Mouse (Mus musculus): ENCODE data around the gene Pick1. TPM values are rescaled to one million over a fixed set of nuclear protein-coding genes. Genes with fewer than 3 reads are reported as not detected.

Gene Pick1
- polyA plus RNA-seq, 2 experiments from 2014 or later, result 6.0 to 10.5 TPM

- ATAC-seq, result peak; percentile 72
Observed at GRCm38 (mm10) chr15:79271124-79271746, 42.3 kb downstream of the Pick1 start.

DNA sequence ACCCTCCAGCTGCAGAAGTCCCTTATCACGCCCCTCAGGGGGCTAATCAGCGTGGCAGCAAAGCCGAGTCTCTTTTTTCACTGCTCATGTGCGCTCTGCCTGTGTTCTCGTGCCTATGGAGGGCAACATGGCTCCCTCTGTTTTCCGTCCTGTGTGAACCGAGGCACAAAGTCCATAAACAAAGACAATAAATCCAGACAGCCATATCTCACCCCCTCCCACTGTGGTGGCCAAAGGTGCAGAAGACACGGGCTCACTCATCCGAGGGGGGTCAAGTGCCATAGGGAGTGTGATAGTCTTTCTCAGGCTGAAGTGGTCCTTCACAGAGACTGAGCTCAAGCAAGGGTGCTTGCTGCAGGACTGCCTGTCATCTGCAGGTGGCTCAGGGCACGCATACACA is 44.0 kb downstream of the Pick1 start:
- ATAC-seq, result no peak

- ATAC-seq, result no peak
Observed at GRCm38 (mm10) chr15:79277728-79278127, 48.8 kb downstream of the Pick1 start.

DNA sequence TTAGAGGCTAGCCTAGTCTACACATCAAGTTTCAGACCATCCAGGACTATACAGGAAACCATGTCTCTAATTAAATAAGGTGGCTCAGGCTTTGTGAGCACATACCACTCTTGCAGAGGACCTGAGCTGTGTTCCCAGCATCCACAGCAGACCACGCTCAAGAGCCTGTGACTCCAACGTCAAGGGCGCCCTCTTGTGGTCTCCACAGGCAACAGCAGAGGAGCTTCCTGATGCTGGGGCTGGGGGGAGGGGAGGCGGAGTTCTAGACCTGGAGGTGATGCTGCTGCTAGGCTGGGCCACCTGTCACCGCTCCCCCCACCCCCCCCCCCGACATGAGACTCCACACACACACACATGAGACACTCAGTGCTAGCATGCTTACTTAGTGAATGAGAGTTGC is 51.2 kb downstream of the Pick1 start:
- no peak for ATAC-seq

GRCm38 (mm10) chr15:79280850-79281249 is 51.9 kb downstream of the Pick1 start:
- ATAC-seq, result no peak

DNA sequence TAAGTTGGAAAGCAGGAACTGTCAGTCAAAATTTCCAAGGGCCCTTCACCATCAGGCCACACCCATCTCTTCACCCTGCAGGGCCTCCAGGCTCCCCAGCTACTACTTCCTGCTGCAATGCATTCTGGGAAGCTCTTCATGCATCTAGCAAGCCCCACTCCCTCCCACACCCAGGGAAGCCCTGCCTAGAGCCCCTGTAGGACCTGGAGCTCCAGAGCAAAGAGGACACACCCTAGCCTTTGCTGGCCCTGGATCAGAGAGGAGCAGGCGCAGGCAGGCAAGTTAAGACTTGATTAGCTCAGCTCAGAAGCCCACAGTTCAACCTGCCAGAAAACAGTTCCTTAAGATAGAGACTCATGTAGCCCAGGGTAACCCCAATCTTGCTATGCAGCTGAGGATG is 52.4 kb downstream of the Pick1 start:
- ATAC-seq, result peak; percentile 90

DNA sequence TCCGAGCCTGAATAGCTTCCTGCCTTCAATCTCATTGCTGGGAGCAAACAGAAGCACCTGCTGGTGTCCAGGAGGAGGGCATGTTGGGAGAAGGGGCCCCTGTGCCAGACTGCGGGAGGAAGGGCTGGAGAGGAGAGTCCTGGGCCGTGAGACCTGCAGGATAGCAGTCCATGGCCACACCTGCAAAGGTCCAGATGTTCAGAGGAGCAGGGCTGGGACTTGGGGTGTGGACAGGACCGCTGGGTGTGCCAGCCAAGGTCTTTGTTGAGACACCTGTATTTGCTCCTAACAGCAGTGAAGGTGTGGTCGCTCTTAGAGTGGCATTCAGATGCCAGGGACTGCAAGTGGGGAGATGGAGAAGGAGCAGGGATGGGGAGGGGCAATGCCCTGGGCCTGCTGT is 53.5 kb downstream of the Pick1 start:
- no peak for ATAC-seq

DNA sequence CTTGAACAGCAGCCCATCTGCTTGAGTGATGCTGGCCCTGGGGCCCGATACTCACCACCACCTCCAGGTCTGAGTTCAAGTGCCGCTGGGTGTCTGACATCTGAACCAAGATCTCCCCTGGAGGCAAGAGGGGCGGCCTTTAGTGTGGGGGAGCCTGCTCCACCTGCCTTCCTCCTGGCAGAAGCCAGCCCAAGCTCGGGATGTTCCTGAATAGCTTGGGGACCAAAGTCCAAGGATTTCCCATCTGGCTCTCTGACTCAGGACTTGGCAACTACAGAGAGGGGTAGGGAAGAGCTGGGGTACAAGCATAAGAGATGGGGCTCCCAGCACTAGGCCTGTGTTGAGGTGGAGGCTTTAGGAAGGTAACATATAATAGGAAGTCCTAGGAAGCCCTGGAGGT is 54.4 kb downstream of the Pick1 start:
- ATAC-seq, result no peak

GRCm38 (mm10) chr15:79285399-79285798 is 56.4 kb downstream of the Pick1 start, which contains the start of gene Baiap2l2:
Gene Baiap2l2 (minus strand): TSS chr15:79285537.
- ATAC-seq, result no peak

DNA sequence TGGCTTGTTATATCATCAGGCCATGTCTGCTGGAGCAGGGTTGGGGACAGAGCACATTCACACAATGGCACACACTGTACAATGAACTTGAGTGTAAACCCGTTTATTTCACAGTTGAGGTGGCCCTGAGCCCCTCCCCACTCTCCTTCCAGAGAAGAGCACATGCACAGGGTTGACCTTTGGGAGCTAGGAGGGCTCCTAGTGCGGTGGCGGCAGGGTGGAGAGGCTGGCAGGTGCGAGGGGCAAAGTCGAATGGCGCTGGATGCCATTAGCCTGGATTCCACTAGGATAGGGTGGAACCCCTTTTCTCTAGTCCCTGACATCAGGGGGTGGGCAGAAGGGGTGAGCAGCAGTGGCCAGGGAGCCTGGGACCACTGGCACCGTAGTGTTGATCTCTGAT is 57.2 kb downstream of the Pick1 start:
- ATAC-seq, result no peak

- no peak for ATAC-seq
Observed at GRCm38 (mm10) chr15:79287091-79287490, 58.1 kb downstream of the Pick1 start.

DNA sequence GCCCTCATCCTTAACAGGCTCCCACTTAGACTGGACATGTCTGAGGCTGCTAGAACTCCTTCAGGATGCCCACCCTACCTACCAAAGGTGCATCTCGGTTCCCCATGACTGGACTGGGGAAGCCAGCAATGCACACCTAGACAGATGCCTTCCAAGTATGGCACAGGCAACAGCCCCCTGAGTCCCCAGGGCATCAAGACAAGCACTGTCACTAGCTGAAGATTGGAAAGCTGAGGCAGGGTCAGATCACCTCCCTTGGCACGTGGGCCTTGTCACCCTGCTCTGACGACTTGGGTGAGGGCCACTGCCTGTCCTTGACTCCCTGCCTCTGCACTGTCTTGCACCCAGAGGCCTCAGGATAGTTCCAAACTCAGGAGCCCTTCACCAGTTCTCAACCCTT is 59.4 kb downstream of the Pick1 start:
- ATAC-seq, result no peak

GRCm38 (mm10) chr15:79289441-79289840 is 60.5 kb downstream of the Pick1 start:
- no peak for ATAC-seq

DNA sequence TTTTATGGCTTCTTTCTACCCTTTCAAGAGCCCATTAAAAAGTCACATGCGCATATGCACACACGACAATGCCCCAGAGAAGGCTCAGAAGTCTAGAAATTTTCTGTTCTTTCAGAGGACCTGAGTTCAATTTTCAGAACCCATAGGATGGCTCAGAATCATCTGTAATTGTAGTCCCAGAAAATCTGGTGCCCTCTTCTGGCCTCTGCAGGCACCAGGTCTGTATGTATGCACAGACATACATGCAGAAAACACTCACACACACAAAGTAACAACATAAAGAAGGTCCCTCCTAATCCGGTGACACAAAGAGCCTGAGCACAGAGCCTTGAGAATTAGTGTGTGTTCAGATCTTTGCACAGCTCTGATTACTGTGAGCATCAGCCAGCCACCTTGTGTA is 61.4 kb downstream of the Pick1 start:
- ATAC-seq, result no peak

- no peak for ATAC-seq
Observed at GRCm38 (mm10) chr15:79292779-79293178, 63.8 kb downstream of the Pick1 start.

DNA sequence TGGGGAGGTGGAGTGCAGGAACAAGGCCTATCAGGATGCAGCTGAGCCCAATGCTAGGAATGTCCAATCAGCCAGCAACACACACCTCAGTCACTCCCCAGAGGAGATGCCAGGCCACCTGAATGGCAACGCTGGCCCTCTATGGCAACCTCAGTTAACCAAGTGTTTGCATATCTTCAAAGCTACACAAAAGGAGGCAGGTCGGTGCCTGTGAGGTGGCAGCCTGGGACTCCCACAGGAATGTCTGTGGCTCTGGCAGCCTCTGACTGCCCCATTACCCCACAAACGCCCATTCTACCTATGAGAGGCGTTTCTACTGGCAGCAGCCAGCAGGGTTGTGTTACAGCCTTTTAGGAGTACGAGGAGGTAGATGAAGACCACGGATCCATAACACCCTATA is 69.6 kb downstream of the Pick1 start:
- no peak for ATAC-seq

Other genes starting within 250 kb of the Pick1 start
- 10 to 100 TPM; 20.7 to 33.3 TPM for gene H1f0, start 200.7 kb upstream of the Pick1 start, polyA plus RNA-seq (2017; shearing (Covaris generic))
- not detected for gene Galr3, start 187.3 kb upstream of the Pick1 start, polyA plus RNA-seq (2017; shearing (Covaris generic))
- 1 to 10 TPM; 3.5 to 9.6 TPM for gene Ankrd54, start 166.3 kb upstream of the Pick1 start, polyA plus RNA-seq (2017; shearing (Covaris generic))
- gene Eif3l, start 154.0 kb upstream of the Pick1 start, polyA plus RNA-seq (2017; shearing (Covaris generic)), result 100 to 1,000 TPM; 224 to 263 TPM
- gene Micall1, start 120.3 kb upstream of the Pick1 start, polyA plus RNA-seq (2017; shearing (Covaris generic)), result 10 to 100 TPM; 11.8 to 22.1 TPM
- gene Polr2f, start 88.2 kb upstream of the Pick1 start, polyA plus RNA-seq (2017; shearing (Covaris generic)), result 100 to 1,000 TPM in 1 of 2 experiments, 10 to 100 TPM in 1; 92.3 to 119 TPM
- gene 1700088E04Rik, start 87.9 kb upstream of the Pick1 start, polyA plus RNA-seq (2017; shearing (Covaris generic)), result 10 to 100 TPM in 1 of 2 experiments, 1 to 10 TPM in 1; 4.1 to 10.1 TPM
- not detected for gene Sox10, start 63.9 kb upstream of the Pick1 start, polyA plus RNA-seq (2017; shearing (Covaris generic))
- under 1 TPM in 1 of 2 experiments, not detected in 1; 0.52 TPM for gene Gm49486, start 218 bp downstream of the Pick1 start, polyA plus RNA-seq (2017; shearing (Covaris generic))
- gene Slc16a8, start 25.6 kb downstream of the Pick1 start, polyA plus RNA-seq (2017; shearing (Covaris generic)), result not detected
- not detected for gene Baiap2l2, start 56.4 kb downstream of the Pick1 start, polyA plus RNA-seq (2017; shearing (Covaris generic))
- gene Pla2g6, start 99.2 kb downstream of the Pick1 start, polyA plus RNA-seq (2017; shearing (Covaris generic)), result 10 to 100 TPM; 12.1 to 19.9 TPM
- gene Maff, start 117.4 kb downstream of the Pick1 start, polyA plus RNA-seq (2017; shearing (Covaris generic)), result 1 to 10 TPM; 1.3 to 1.9 TPM
- gene Tmem184b, start 174.4 kb downstream of the Pick1 start, polyA plus RNA-seq (2017; shearing (Covaris generic)), result 10 to 100 TPM in 1 of 2 experiments, 1 to 10 TPM in 1; 9.6 to 12.5 TPM
- gene Csnk1e, start 226.4 kb downstream of the Pick1 start, polyA plus RNA-seq (2017; shearing (Covaris generic)), result 1 to 10 TPM; 3.1 to 6.2 TPM